Mouse (Mus musculus): Measurements from ENCODE around the gene Tex28. TPM values are rescaled to one million over a fixed set of nuclear protein-coding genes. Genes with fewer than 3 reads are reported as not detected.
"Not testable (repeated sequence)": the region's sequence is repeated elsewhere in the genome, so short reads cannot be mapped to it uniquely, and the experiment has no call there.

Gene Tex28
- total RNA-seq (2021): not detected

DNA sequence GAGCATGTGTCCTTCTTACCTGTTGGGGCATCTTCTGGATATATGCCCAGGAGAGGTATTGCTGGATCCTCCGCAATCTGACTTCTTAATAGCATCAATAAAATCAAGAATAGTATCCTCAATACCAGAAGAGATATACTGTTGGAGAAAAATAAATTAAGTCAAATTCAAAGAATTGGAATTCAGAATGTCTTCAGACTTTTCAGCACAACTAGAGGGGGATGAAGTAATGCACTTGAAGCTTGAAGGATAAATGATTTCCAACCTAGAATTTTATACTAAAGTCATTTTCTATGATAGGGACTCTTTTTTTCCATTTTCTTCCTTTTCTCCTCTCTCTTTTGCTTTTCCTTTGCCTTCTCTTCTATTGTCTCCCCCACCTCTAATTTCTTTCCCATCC lies at the start of gene Tex28:
Tex28 (minus strand) TSS at position 101 of the 400 bp plus-strand sequence.
- intact Hi-C loops (cut with DNase I): no loop called here
- no peak for DNase-seq (ENCODE audit: low spot score in 2 of 2)

DNA sequence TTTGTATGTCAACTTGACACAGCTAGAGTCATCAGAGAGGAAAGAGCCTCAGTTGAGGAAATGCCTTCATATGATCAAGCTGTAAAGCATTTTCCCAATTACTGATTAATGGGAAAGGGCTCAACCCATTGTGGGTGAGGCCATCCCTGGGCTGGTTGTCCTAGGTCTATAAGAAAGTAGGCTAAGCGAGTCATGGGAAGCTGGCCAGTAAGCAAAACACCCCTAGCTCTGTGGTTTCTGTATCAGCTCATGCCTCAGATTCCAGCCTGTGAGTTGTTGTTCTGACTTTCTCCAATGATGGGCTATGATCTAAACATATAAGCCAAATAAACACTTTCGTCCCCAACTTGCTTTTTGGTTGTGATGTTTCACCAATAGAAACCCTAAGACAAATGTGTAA lies 35.9 kb upstream of the Tex28 start:
- DNase-seq (ENCODE audit: low spot score in 2 of 2): no peak
- intact Hi-C loops (cut with DNase I): no loop called here

- intact Hi-C loops (cut with DNase I): no loop called here
- no peak for DNase-seq (ENCODE audit: low spot score in 2 of 2)
Observed at GRCm38 (mm10) chrX:74176959-74177358, 9.3 kb upstream of the Tex28 start, which contains the start of gene Tktl1. Gene Tktl1 (plus strand): TSS chrX:74177259.

DNA sequence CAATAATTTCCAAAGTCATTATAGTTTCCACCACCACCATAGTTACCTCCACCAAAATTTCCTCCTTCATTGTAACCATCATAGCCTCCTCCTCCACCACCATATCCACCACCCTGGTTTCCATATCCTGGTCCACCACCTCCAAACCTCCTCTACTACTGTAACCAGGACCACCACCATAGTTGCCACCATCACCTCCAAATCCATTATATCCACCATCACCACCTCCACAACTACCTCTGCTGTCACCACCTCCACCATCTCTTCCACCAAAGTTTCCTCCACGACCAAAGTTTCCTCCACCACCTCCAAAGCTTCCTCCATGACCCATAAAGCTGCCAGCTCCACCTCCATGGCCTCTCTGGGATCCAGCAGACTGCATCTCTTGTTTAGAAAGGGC lies 32.4 kb downstream of the Tex28 start, which contains the start of gene Mecp2:
Mecp2 (minus strand) TSS at position 101 of the 400 bp plus-strand sequence.
- intact Hi-C loops (cut with DNase I); DNase-seq (ENCODE audit: low spot score in 2 of 2): not testable (repeated sequence)

GRCm38 (mm10) chrX:74127164-74127563 lies 40.5 kb downstream of the Tex28 start, which contains the start of gene Opn1mw:
Gene Opn1mw (plus strand): TSS chrX:74127464.
- intact Hi-C loops (cut with DNase I): no loop called here
- DNase-seq (ENCODE audit: low spot score in 2 of 2): no peak

GRCm38 (mm10) chrX:74124975-74125374 lies 42.7 kb downstream of the Tex28 start:
- no peak for DNase-seq (ENCODE audit: low spot score in 2 of 2)
- intact Hi-C loops (cut with DNase I): no loop called here

DNA sequence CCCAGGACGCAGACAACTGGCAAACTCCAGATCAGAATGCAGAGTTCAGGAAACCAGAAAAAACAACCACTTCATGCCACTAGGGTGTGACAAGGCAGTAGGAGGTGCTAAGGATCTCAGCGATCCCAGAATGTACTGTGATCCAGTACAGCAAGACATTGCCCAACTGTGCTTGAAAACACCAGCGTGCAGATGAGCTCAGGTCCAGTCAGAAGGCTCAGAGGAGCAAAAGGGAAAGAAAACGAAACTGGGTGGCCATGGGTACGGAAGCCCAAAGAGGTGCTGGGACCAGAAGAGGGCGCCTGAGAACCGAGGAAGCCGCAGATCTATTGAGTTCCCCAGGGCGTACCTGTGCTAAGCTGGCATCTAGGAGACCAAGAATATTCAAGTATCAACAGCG lies 52.1 kb downstream of the Tex28 start:
- DNase-seq (ENCODE audit: low spot score in 2 of 2): peak; percentile 33 to 65
- intact Hi-C loops (cut with DNase I): loop anchor here (5.0 kb wide), 2 partner anchors 132 to 297 kb away; partner anchors contain the start of gene Flna

GRCm38 (mm10) chrX:74114036-74114435 lies 53.6 kb downstream of the Tex28 start:
- intact Hi-C loops (cut with DNase I): no loop called here
- no peak for DNase-seq (ENCODE audit: low spot score in 2 of 2)

DNA sequence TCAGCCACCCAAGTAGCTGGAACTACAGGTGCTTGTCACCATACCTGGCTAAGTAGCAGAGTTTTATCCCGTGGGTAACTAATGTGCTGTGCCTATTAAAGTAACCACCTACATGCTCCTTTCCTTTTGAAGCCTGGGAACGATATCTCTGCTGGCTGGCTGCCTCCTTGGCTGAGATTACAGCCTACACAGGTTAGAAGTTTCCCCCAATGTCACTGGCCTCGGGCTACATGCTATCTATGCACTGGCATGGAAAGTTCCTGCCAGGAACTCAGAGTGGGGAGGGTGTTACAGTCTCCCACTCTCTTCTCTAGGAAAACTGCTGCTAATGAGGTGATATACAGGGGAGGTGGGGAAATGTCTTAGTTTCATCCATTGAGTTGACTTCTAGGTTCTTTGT lies 58.9 kb downstream of the Tex28 start:
- intact Hi-C loops (cut with DNase I): no loop called here
- DNase-seq (ENCODE audit: low spot score in 2 of 2): no peak

GRCm38 (mm10) chrX:74105916-74106315 lies 61.7 kb downstream of the Tex28 start:
- DNase-seq (ENCODE audit: low spot score in 2 of 2): no peak
- intact Hi-C loops (cut with DNase I): no loop called here

DNA sequence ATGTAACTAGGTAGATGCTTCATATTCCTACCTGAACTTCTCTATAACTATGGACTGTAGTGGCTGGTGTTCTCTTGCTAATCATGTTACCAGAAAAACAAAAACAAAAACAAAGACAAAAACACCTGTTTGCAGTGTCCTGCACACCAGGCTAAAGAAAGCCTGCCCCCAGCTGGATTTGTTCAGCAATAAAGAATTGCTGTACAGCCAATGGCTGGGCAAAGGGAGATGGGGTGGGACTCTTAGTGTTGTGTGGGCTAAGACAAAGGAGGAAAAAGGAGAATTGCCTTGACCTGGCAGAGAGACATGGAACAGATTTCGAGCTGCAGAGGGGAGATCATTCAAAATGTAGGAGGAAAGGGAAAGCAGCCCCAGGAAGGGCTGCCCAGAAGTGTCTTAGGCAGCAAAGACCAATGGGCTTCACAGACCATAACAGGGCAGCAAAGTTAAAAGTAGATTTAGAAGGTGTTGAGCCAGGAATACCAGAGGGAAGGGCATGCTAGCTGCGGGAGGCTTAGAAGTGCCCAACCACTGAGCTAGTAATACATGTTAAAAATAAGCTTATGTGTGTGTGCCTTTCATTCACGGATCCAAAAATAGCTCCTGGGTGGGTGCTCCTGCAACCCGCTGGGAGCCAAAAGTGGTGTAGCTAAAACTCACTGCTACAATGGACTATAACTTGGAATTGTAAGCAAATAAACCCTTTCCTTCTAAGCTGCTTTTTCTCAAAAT lies 64.0 kb downstream of the Tex28 start:
- DNase-seq (ENCODE audit: low spot score in 2 of 2): peak; percentile 2 to 65
- intact Hi-C loops (cut with DNase I): no loop called here

Other genes starting within 250 kb of the Tex28 start
- 1 to 10 TPM; 3.6 to 4.7 TPM for gene Arhgap4, start 246.0 kb downstream of the Tex28 start, total RNA-seq (2021)
- gene Naa10, start 245.9 kb downstream of the Tex28 start, total RNA-seq (2021): 10 to 100 TPM; 45.4 to 53.4 TPM
- gene Renbp, start 237.0 kb downstream of the Tex28 start, total RNA-seq (2021): 1 to 10 TPM; 4.4 to 4.9 TPM
- 10 to 100 TPM; 69.9 to 70.4 TPM for gene Hcfc1, start 201.5 kb downstream of the Tex28 start, total RNA-seq (2021)
- gene Irak1, start 143.9 kb downstream of the Tex28 start, total RNA-seq (2021): 10 to 100 TPM; 39.5 to 44.0 TPM
- gene Opn1mw, start 40.4 kb downstream of the Tex28 start, total RNA-seq (2021): under 1 TPM; 0.50 to 0.62 TPM
- gene Mecp2, start 32.5 kb downstream of the Tex28 start, total RNA-seq (2021): 10 to 100 TPM; 80.2 to 84.3 TPM
- gene Tktl1, start 9.4 kb upstream of the Tex28 start, total RNA-seq (2021): not detected
- gene Flna, start 82.0 kb upstream of the Tex28 start, total RNA-seq (2021): 10 to 100 TPM; 65.4 to 68.3 TPM
- 10 to 100 TPM; 31.4 to 38.9 TPM for gene Emd, start 86.8 kb upstream of the Tex28 start, total RNA-seq (2021)
- 100 to 1,000 TPM; 137 to 162 TPM for gene Rpl10, start 103.0 kb upstream of the Tex28 start, total RNA-seq (2021)
- 10 to 100 TPM; 48.5 to 55.5 TPM for gene Taz, start 114.1 kb upstream of the Tex28 start, total RNA-seq (2021)
- 1 to 10 TPM; 2.1 to 2.3 TPM for gene Dnase1l1, start 114.5 kb upstream of the Tex28 start, total RNA-seq (2021)
- gene Atp6ap1, start 129.3 kb upstream of the Tex28 start, total RNA-seq (2021): 100 to 1,000 TPM; 360 to 380 TPM
- gene Gdi1, start 137.2 kb upstream of the Tex28 start, total RNA-seq (2021): 100 to 1,000 TPM; 603 to 616 TPM
- 10 to 100 TPM; 26.0 to 27.0 TPM for gene Fam50a, start 145.2 kb upstream of the Tex28 start, total RNA-seq (2021)
- 10 to 100 TPM; 22.4 to 24.5 TPM for gene Plxna3, start 161.2 kb upstream of the Tex28 start, total RNA-seq (2021)
- gene Lage3, start 185.8 kb upstream of the Tex28 start, total RNA-seq (2021): 10 to 100 TPM; 25.3 to 28.5 TPM
- gene Ubl4a, start 205.4 kb upstream of the Tex28 start, total RNA-seq (2021): 10 to 100 TPM; 73.7 to 80.0 TPM
- 1 to 10 TPM; 2.7 to 3.7 TPM for gene Slc10a3, start 205.5 kb upstream of the Tex28 start, total RNA-seq (2021)
- gene Fam3a, start 225.4 kb upstream of the Tex28 start, total RNA-seq (2021): 10 to 100 TPM; 17.4 to 19.3 TPM
- gene Ikbkg, start 225.5 kb upstream of the Tex28 start, total RNA-seq (2021): 10 to 100 TPM; 50.0 to 51.5 TPM

Measured in left cerebral cortex, postnatal 25 days (tissue).